Mouse (Mus musculus) ES-E14 (cell line): ENCODE data around the gene Spcs3.

Experiments used
- CHD2 ChIP-seq: IDR thresholded peaks from 2 replicates; pipeline ENCODE4 v1.6.1; 2014; ENCODE audit warnings: mild to moderate bottlenecking, low read depth, low read length, inconsistent platforms
- HCFC1 ChIP-seq: IDR thresholded peaks from 2 replicates; pipeline ENCODE4 v1.6.1; 2012; ENCODE audit warnings: low read length, inconsistent platforms, borderline replicate concordance; ENCODE audit not compliant: insufficient read depth
- MAFK ChIP-seq: IDR thresholded peaks from 2 replicates; pipeline ENCODE4 v1.6.1; 2014; ENCODE audit warnings: mild to moderate bottlenecking, low read depth, low read length, inconsistent platforms; ENCODE audit not compliant: insufficient read depth
- ZC3H11A ChIP-seq: IDR thresholded peaks from 2 replicates; pipeline ENCODE4 v1.6.1; 2012; ENCODE audit warnings: low read depth, mild to moderate bottlenecking, inconsistent platforms, low read length, borderline replicate concordance
- ZNF384 ChIP-seq: IDR thresholded peaks from 2 replicates; pipeline ENCODE4 v1.6.1; 2012; ENCODE audit warnings: low read depth, low read length, inconsistent platforms

- TF ChIP-seq MAFK (no peak), ZNF384 (no peak), HCFC1 (no peak), ZC3H11A (no peak), CHD2 (no peak)
Measured at GRCm38 (mm10) chr8:54528571-54528970, 1.2 kb downstream of the Spcs3 start.
